Mouse (Mus musculus) midbrain, embryonic 12.5 days (tissue): ENCODE results near the gene Anapc10. TPM values are rescaled to one million over a fixed set of nuclear protein-coding genes. Genes with fewer than 3 reads are reported as not detected.

Experiments
- polyA plus RNA-seq: library from polyadenylated mRNA; unstranded; fragments of >200 nt; fragmentation: Nextera tagmentation; extraction: Ambion mirVana; gene quantifications from 2 replicates; pipeline ENCODE4 v1.2.1, GENCODE M21; 2016

Gene Anapc10
- polyA plus RNA-seq, 1 experiment from 2014 or later, result 41.1 TPM

Other genes starting within 250 kb of the Anapc10 start
- gene Otud4, start 72.2 kb upstream of the Anapc10 start, polyA plus RNA-seq, result 18.9 and 20.9 TPM in 2 replicates
- 108 and 116 TPM in 2 replicates for gene Abce1, start 80 bp upstream of the Anapc10 start, polyA plus RNA-seq